Mouse (Mus musculus) embryonic facial prominence, embryonic 11.5 days (tissue): ENCODE data around the gene Myo1e. TPM values are rescaled to one million over a fixed set of nuclear protein-coding genes. Genes with fewer than 3 reads are reported as not detected.

Experiments used
- ATAC-seq: fragments of 200-750 bp; cut with Nextera tagmentation; replicated peaks from 2 replicates; pipeline ENCODE4 v1.8.0; 2017; ENCODE audit warnings: low read depth; ENCODE audit not compliant: insufficient number of reproducible peaks, low FRiP score, low TSS enrichment
- DNase-seq: peaks from one replicate; pipeline ENCODE4 v3.0.0-alpha.2; 2015; ENCODE audit warnings: low spot score
- H3K27ac ChIP-seq: fragments of 300-500 bp; sonication (generic); replicated peaks from 2 replicates; pipeline ENCODE4 v1.5.1; 2014; ENCODE audit warnings: mild to moderate bottlenecking, low read depth, low read length, control low read depth
- H3K27me3 ChIP-seq: fragments of 300-500 bp; sonication (generic); 2 replicates; pipeline ENCODE4 v1.6.1; 2014; ENCODE audit warnings: mild to moderate bottlenecking, low read length, moderate library complexity, mixed read lengths; ENCODE audit not compliant: control insufficient read depth, insufficient read depth
- H3K36me3 ChIP-seq: fragments of 300-500 bp; sonication (generic); replicated peaks from 2 replicates; pipeline ENCODE4 v1.6.1; 2014; ENCODE audit warnings: low read depth, mild to moderate bottlenecking, low read length, moderate library complexity, mixed read lengths; ENCODE audit not compliant: control insufficient read depth, insufficient read depth
- H3K4me1 ChIP-seq: fragments of 300-500 bp; sonication (generic); 2 replicates; pipeline ENCODE4 v1.6.1; 2014; ENCODE audit warnings: low read length, mixed read lengths; ENCODE audit not compliant: control insufficient read depth, insufficient read depth
- H3K4me2 ChIP-seq: fragments of 300-500 bp; sonication (generic); 2 replicates; pipeline ENCODE4 v1.6.1; 2014; ENCODE audit warnings: low read depth, mild to moderate bottlenecking, control low read depth, low read length, moderate library complexity
- H3K4me3 ChIP-seq: fragments of 300-500 bp; sonication (generic); 2 replicates; pipeline ENCODE4 v1.5.1; 2014; ENCODE audit warnings: low read depth, low read length, control low read depth
- H3K9ac ChIP-seq: fragments of 300-500 bp; sonication (generic); replicated peaks from 2 replicates; pipeline ENCODE4 v1.6.1; 2014; ENCODE audit warnings: mild to moderate bottlenecking, control low read depth, low read length
- H3K9me3 ChIP-seq: fragments of 300-500 bp; sonication (generic); replicated peaks from 2 replicates; pipeline ENCODE4 v1.6.1; 2016; ENCODE audit warnings: mild to moderate bottlenecking, low read length, inconsistent platforms, mixed read lengths; ENCODE audit not compliant: control insufficient read depth
- WGBS: fragments of 180-500 bp; shearing (Covaris S2); extraction: QIAGEN DNeasy Blood & Tissue Kit; methylation state at CpG from one replicate; pipeline ENCODE4 v1.1.7; 2014; 5-methylcytosine and 5-hydroxymethylcytosine counted together
- microRNA-seq: library from miRNA; unstranded; fragments of <30 nt; microRNA quantifications from one replicate; pipeline ENCODE4, GENCODE M21; 2016; ENCODE audit warnings: borderline number of aligned reads
- polyA plus RNA-seq: library from polyadenylated mRNA; unstranded; fragments of >200 nt; fragmentation: Nextera tagmentation; extraction: Ambion mirVana; gene quantifications from 2 replicates; pipeline ENCODE4 v1.2.1, GENCODE M21; 2014

Myo1e gene
- polyA plus RNA-seq, 1 experiment from 2014 or later: 14.8 TPM

- Histone ChIP-seq H3K9ac (no peak overlapping the region), H3K4me1 (no peaks in the 10 kb centered on the region), H3K9me3 (no peaks in the 10 kb centered on the region), H3K4me3 (no peak overlapping the region), H3K27ac (no peak overlapping the region), H3K27me3 (no peaks in the 10 kb centered on the region), H3K4me2 (no peak overlapping the region), H3K36me3 (no peaks in the 10 kb centered on the region; the same call in none of the 2 replicates)
- 95% methylated on average over 2 of the region's 2 CpGs for WGBS
- DNase-seq (no peak), ATAC-seq (no peak)
Observed at GRCm38 (mm10) chr9:70422661-70423060, 215.5 kb downstream of the Myo1e start.

- Histone ChIP-seq H3K9me3 (no peaks in the 10 kb centered on the region), H3K4me2 (no peak overlapping the region), H3K4me1 (no peaks in the 10 kb centered on the region), H3K4me3 (no peak overlapping the region), H3K27ac (no peak overlapping the region), H3K27me3 (no peaks in the 10 kb centered on the region), H3K9ac (no peak overlapping the region), H3K36me3 (no peaks in the 10 kb centered on the region; the same call in none of the 2 replicates)
- no peak for ATAC-seq
- WGBS: 94% methylated on average over 4 of the region's 4 CpGs
- no peak for DNase-seq
Observed at GRCm38 (mm10) chr9:70439959-70440358, 232.8 kb downstream of the Myo1e start.

- peaks cover 2% of the 10 kb centered on the region for H3K36me3 ChIP-seq
- ATAC-seq (no peak), DNase-seq (no peak)
- no peak overlapping the region for H3K4me2 ChIP-seq
- 95% methylated on average over 5 of the region's 5 CpGs for WGBS
- H3K27me3 ChIP-seq: no peaks in the 10 kb centered on the region
- no peak overlapping the region for H3K9ac ChIP-seq
- no peak overlapping the region for H3K4me3 ChIP-seq
- H3K27ac ChIP-seq: no peak overlapping the region
- H3K9me3 ChIP-seq: no peaks in the 10 kb centered on the region
- no peaks in the 10 kb centered on the region for H3K4me1 ChIP-seq
Observed at GRCm38 (mm10) chr9:70449072-70449471, 241.9 kb downstream of the Myo1e start.

Small RNA genes lying within 50 kb of the gene (microRNA-seq; reads per million reads assigned to microRNA genes)
- gene Mir5626: 10.8 reads per million, percentile 12 among the genes with 10 or more reads in this experiment

Other genes with a start within 250 kb of the Myo1e start
- gene Bnip2, start 217.9 kb upstream of the Myo1e start, polyA plus RNA-seq: 124 and 138 TPM in 2 replicates
- gene Gtf2a2, start 194.8 kb upstream of the Myo1e start, polyA plus RNA-seq: 226 and 246 TPM in 2 replicates
- not detected in 2 replicates for gene Gcnt3, start 169.3 kb upstream of the Myo1e start, polyA plus RNA-seq
- 2.0 and 2.1 TPM in 2 replicates for gene Fam81a, start 64.8 kb upstream of the Myo1e start, polyA plus RNA-seq
- 235 and 253 TPM in 2 replicates for gene Ccnb2, start 214.2 kb downstream of the Myo1e start, polyA plus RNA-seq